Mouse (Mus musculus) MEL (cell line): ENCODE results near the gene Sfn.

Experiments
- BHLHE40 ChIP-seq: IDR thresholded peaks from 2 replicates; pipeline ENCODE4 v1.6.1; 2012; ENCODE audit warnings: low read depth, mild to moderate bottlenecking, inconsistent platforms, low read length, improper control_type of control experiment, borderline replicate concordance
- CTCF ChIP-seq, 3 experiments: IDR thresholded peaks in 2 of 3; conservative IDR thresholded peaks in 1 of 3; 2 replicates each; pipeline ENCODE4 v1.5.1; 2011 to 2012; ENCODE audit warnings: low read length in 3 of 3, low read depth in 2 of 3, mild to moderate bottlenecking in 2 of 3, improper control_type of control experiment in 1 of 3, inconsistent platforms in 1 of 3, mixed read lengths in 1 of 3, moderate library complexity in 1 of 3; ENCODE audit not compliant: control insufficient read depth in 1 of 3, insufficient read depth in 1 of 3, poor library complexity in 1 of 3, severe bottlenecking in 1 of 3
- E2F4 ChIP-seq: IDR thresholded peaks from 2 replicates; pipeline ENCODE4 v1.6.1; 2011; ENCODE audit warnings: low read depth, low read length, improper control_type of control experiment, borderline replicate concordance
- ELF1 ChIP-seq: IDR thresholded peaks from 2 replicates; pipeline ENCODE4 v1.6.1; 2014; ENCODE audit warnings: low read depth, mild to moderate bottlenecking, inconsistent platforms, low read length, improper control_type of control experiment, moderate library complexity
- EP300 ChIP-seq, 2 experiments: IDR thresholded peaks; 2 replicates each; pipeline ENCODE4 v1.6.1; 2011; ENCODE audit warnings: improper control_type of control experiment in 2 of 2, low read length in 2 of 2, low read depth in 1 of 2, mild to moderate bottlenecking in 1 of 2
- GATA1 ChIP-seq: IDR thresholded peaks from 2 replicates; pipeline ENCODE4 v1.6.1; 2011; ENCODE audit warnings: low read depth, low read length, improper control_type of control experiment
- JUND ChIP-seq: IDR thresholded peaks from 2 replicates; pipeline ENCODE4 v1.6.1; 2011; ENCODE audit warnings: low read depth, mild to moderate bottlenecking, improper control_type of control experiment, low read length
- MYB ChIP-seq: IDR thresholded peaks from 2 replicates; pipeline ENCODE4 v1.6.1; 2011; ENCODE audit warnings: mild to moderate bottlenecking, low read depth, low read length, improper control_type of control experiment
- NRF1 ChIP-seq: IDR thresholded peaks from 2 replicates; pipeline ENCODE4 v1.6.1; 2014; ENCODE audit warnings: low read depth, mild to moderate bottlenecking, inconsistent platforms, low read length, improper control_type of control experiment, moderate library complexity; ENCODE audit not compliant: poor library complexity, insufficient read depth, severe bottlenecking
- POLR2A ChIP-seq, 2 experiments: IDR thresholded peaks; 2 replicates each; pipeline ENCODE4 v1.6.1; 2011 to 2012; ENCODE audit warnings: low read length in 2 of 2, mild to moderate bottlenecking in 2 of 2, control low read depth in 1 of 2, improper control_type of control experiment in 1 of 2, low read depth in 1 of 2, moderate library complexity in 1 of 2; ENCODE audit not compliant: control insufficient read depth in 1 of 2, insufficient read depth in 1 of 2, poor library complexity in 1 of 2
- TAL1 ChIP-seq: IDR thresholded peaks from 2 replicates; pipeline ENCODE4 v1.6.1; 2012; ENCODE audit warnings: mild to moderate bottlenecking, inconsistent platforms, low read length, moderate library complexity, mixed read lengths
- TBP ChIP-seq: IDR thresholded peaks from 2 replicates; pipeline ENCODE4 v1.8.0; 2011; ENCODE audit warnings: low read depth, low read length, improper control_type of control experiment

GRCm38 (mm10) chr4:133611815-133612214, 9.8 kb upstream of the Sfn start:
- no peak for TF ChIP-seq ELF1
- no peak for TF ChIP-seq GATA1
- TF ChIP-seq CTCF (IDR thresholded peaks at IDR 0.05 in 2 of 3, conservative IDR thresholded peaks at IDR 0.05 in 1 of 3; ENCODE audit: control insufficient read depth in 1 of 3, insufficient read depth in 1 of 3, low read depth in 2 of 3, low read length in 3 of 3, poor library complexity in 1 of 3, severe bottlenecking in 1 of 3): peak; percentile 11 to 35 (median 34); a peak in 3 of 6 replicates
- no peak for TF ChIP-seq NRF1
- TF ChIP-seq BHLHE40: no peak
- TF ChIP-seq EP300 (IDR thresholded peaks at IDR 0.05; ENCODE audit: low read depth in 1 of 2, low read length in 2 of 2): no peak
- TF ChIP-seq JUND: no peak
- TF ChIP-seq TBP: no peak
- TF ChIP-seq E2F4: no peak
- TF ChIP-seq MYB: no peak
- no peak for TF ChIP-seq POLR2A (IDR thresholded peaks at IDR 0.05; ENCODE audit: control insufficient read depth in 1 of 2, insufficient read depth in 1 of 2, low read depth in 1 of 2, low read length in 2 of 2, poor library complexity in 1 of 2)
- TF ChIP-seq TAL1: no peak
